Mouse (Mus musculus): Measurements from ENCODE around the gene Rai1. TPM values are rescaled to one million over a fixed set of nuclear protein-coding genes. Genes with fewer than 3 reads are reported as not detected.

Rai1 gene
- total and polyA plus RNA-seq, 3 experiments: 26.3 to 101 (median 56.7) TPM

- Histone ChIP-seq H3K36me3 (ENCODE audit: control insufficient read depth in 1 of 2, insufficient read depth in 2 of 2, low read length in 2 of 2) (peaks cover 0 to 69% of the 10 kb centered on the region in 2 experiments; a peak in 3 of 4 replicates), H3K9me3 (replicated peaks; ENCODE audit: insufficient read depth, low read length) (no peaks in the 10 kb centered on the region), H3K4me3 (ENCODE audit: control insufficient read depth in 1 of 2, insufficient read depth in 1 of 2, low read depth in 2 of 2, low read length in 2 of 2) (no peak overlapping the region), H3K9ac (ENCODE audit: control insufficient read depth, low read depth, low read length, poor library complexity, severe bottlenecking) (no peak overlapping the region), H3K79me2 (ENCODE audit: control insufficient read depth, insufficient read depth, low read length, poor library complexity) (peaks cover 96% of the 10 kb centered on the region), H3K27ac (ENCODE audit: control insufficient read depth, low read depth, low read length) (no peak overlapping the region), H3K4me1 (ENCODE audit: control insufficient read depth in 1 of 2, insufficient read depth in 2 of 2, low read length in 2 of 2) (peaks cover 39 to 68% of the 10 kb centered on the region in 2 experiments), H3K27me3 (ENCODE audit: control insufficient read depth in 1 of 2, insufficient read depth in 2 of 2, low read length in 2 of 2) (no peaks in the 10 kb centered on the region)
- no peak for TF ChIP-seq SMC3 (IDR thresholded peaks at IDR 0.05; ENCODE audit: low read depth, low read length)
- TF ChIP-seq RCOR1 (IDR thresholded peaks at IDR 0.05; ENCODE audit: low read depth, low read length): no peak
- TF ChIP-seq ELF1 (IDR thresholded peaks at IDR 0.05; ENCODE audit: low read depth, low read length): no peak
- TF ChIP-seq TBP (IDR thresholded peaks at IDR 0.05; ENCODE audit: low read depth, low read length): no peak
- TF ChIP-seq POLR2A (IDR thresholded peaks at IDR 0.05; ENCODE audit: control insufficient read depth in 1 of 2, insufficient read depth in 1 of 2, low read depth in 1 of 2, low read length in 2 of 2, poor library complexity in 1 of 2): no peak
- no peak for TF ChIP-seq KAT2A (conservative IDR thresholded peaks at IDR 0.05; ENCODE audit: low read depth, low read length)
- TF ChIP-seq POLR2AphosphoS5 (IDR thresholded peaks at IDR 0.05; ENCODE audit: borderline replicate concordance, low read depth, low read length): no peak
- no peak for TF ChIP-seq E2F4 (IDR thresholded peaks at IDR 0.05; ENCODE audit: borderline replicate concordance, low read depth, low read length)
- no peak for TF ChIP-seq MYB (IDR thresholded peaks at IDR 0.05; ENCODE audit: low read depth, low read length)
- TF ChIP-seq EP300 (IDR thresholded peaks at IDR 0.05; ENCODE audit: low read depth in 1 of 2, low read length in 2 of 2): no peak
- TF ChIP-seq SIN3A (IDR thresholded peaks at IDR 0.05; ENCODE audit: low read length): no peak
- TF ChIP-seq MAFK (IDR thresholded peaks at IDR 0.05; ENCODE audit: borderline replicate concordance, low read depth, low read length): no peak
- DNase-seq (ENCODE audit: low read depth, low spot score): no peak
Measured at GRCm38 (mm10) chr11:60110386-60110785, 5.6 kb downstream of the Rai1 start.

DNA sequence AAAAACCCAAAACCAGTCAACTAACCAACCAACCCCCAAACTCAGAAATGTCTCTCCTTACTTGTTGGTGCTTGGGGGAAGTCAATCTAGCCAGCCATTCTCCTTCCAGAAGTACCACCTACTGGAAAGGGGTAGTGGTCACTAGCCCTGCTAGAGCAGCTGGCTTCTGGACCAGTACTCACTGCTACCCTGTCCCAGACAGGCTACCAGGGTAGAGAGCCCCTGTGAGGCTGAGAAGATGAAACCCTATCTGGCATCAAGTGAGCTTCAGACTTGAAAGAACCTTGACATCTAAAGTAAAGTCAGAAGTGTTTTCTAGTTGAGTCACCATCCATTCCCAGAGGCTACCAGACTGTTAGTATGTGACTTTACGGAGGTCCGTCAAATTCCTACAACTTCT, 6.8 kb downstream of the Rai1 start:
- Histone ChIP-seq H3K36me3 (ENCODE audit: control insufficient read depth in 1 of 2, insufficient read depth in 2 of 2, low read length in 2 of 2) (peaks cover 0 to 75% of the 10 kb centered on the region in 2 experiments; a peak in 3 of 4 replicates), H3K9me3 (replicated peaks; ENCODE audit: insufficient read depth, low read length) (no peaks in the 10 kb centered on the region), H3K4me3 (ENCODE audit: control insufficient read depth in 1 of 2, insufficient read depth in 1 of 2, low read depth in 2 of 2, low read length in 2 of 2) (no peak overlapping the region), H3K79me2 (ENCODE audit: control insufficient read depth, insufficient read depth, low read length, poor library complexity) (peaks cover 91% of the 10 kb centered on the region), H3K9ac (ENCODE audit: control insufficient read depth, low read depth, low read length, poor library complexity, severe bottlenecking) (no peak overlapping the region), H3K27ac (ENCODE audit: control insufficient read depth, low read depth, low read length) (no peak overlapping the region), H3K4me1 (ENCODE audit: control insufficient read depth in 1 of 2, insufficient read depth in 2 of 2, low read length in 2 of 2) (peaks cover 47 to 76% of the 10 kb centered on the region in 2 experiments), H3K27me3 (ENCODE audit: control insufficient read depth in 1 of 2, insufficient read depth in 2 of 2, low read length in 2 of 2) (no peaks in the 10 kb centered on the region)
- no peak for DNase-seq (ENCODE audit: low read depth, low spot score)
- no peak for TF ChIP-seq HCFC1 (IDR thresholded peaks at IDR 0.05; ENCODE audit: low read depth, low read length)
- TF ChIP-seq ETS1 (IDR thresholded peaks at IDR 0.05; ENCODE audit: low read depth, low read length): no peak
- no peak for TF ChIP-seq USF2 (IDR thresholded peaks at IDR 0.05; ENCODE audit: borderline replicate concordance in 1 of 2, insufficient read depth in 1 of 2, low read depth in 1 of 2, low read length in 2 of 2)
- TF ChIP-seq TAL1 (IDR thresholded peaks at IDR 0.05; ENCODE audit: low read length): no peak
- no peak for TF ChIP-seq CHD2 (IDR thresholded peaks at IDR 0.05; ENCODE audit: low read length)

Data from MEL (cell line).